Mouse (Mus musculus): ENCODE measurements around the gene Aspg.

- TF ChIP-seq CTCF (IDR thresholded peaks at IDR 0.05; ENCODE audit: low read depth) = no peak
- no peak for TF ChIP-seq EP300 (IDR thresholded peaks at IDR 0.05; ENCODE audit: low read depth)
Measured at GRCm38 (mm10) chr12:112143116-112143832, 36.8 kb downstream of the Aspg start.
